Mouse (Mus musculus) brain, embryonic 14.5 days (tissue): Measurements from ENCODE around the gene Smarca4.

ENCODE experiments used
- CTCF ChIP-seq: fragments of 200-500 bp; IDR thresholded peaks from 2 replicates; pipeline ENCODE4 v1.5.1; 2012; ENCODE audit warnings: inconsistent platforms, mild to moderate bottlenecking, moderate library complexity, borderline replicate concordance; ENCODE audit not compliant: insufficient read depth, insufficient read length; ENCODE audit errors: extremely low read depth
- POLR2A ChIP-seq: fragments of 200-500 bp; IDR thresholded peaks from 2 replicates; pipeline ENCODE4 v1.6.1; 2012; ENCODE audit warnings: mild to moderate bottlenecking, inconsistent platforms, borderline replicate concordance; ENCODE audit not compliant: poor library complexity, insufficient read depth, insufficient read length, severe bottlenecking; ENCODE audit errors: extremely low read depth

GRCm38 (mm10) chr9:21601073-21601472, 14.9 kb upstream of the Smarca4 start:
- no peak for TF ChIP-seq POLR2A
- no peak for TF ChIP-seq CTCF
